Mouse (Mus musculus): ENCODE measurements around the gene Ttyh1.

- TF ChIP-seq CTCF (IDR thresholded peaks at IDR 0.05; ENCODE audit: low read depth) (no peak), EP300 (optimal IDR thresholded peaks at IDR 0.05) (no peak)
Observed at GRCm38 (mm10) chr7:4084161-4084560, 35.0 kb upstream of the Ttyh1 start.

Data from stomach, postnatal 0 days (tissue).